Mouse (Mus musculus) bone marrow, adult 2 months (tissue): ENCODE measurements around the gene Clip1.

ENCODE experiments used
- CTCF ChIP-seq: fragments of 200-500 bp; IDR thresholded peaks from 2 replicates; pipeline ENCODE4 v1.5.1; 2011; ENCODE audit warnings: low read length, control low read depth; ENCODE audit not compliant: control insufficient read depth, insufficient read depth
- POLR2A ChIP-seq: fragments of 200-500 bp; IDR thresholded peaks from 2 replicates; pipeline ENCODE4 v1.6.1; 2011; ENCODE audit warnings: low read depth, mild to moderate bottlenecking, control low read depth, low read length, borderline replicate concordance; ENCODE audit not compliant: control insufficient read depth

DNA sequence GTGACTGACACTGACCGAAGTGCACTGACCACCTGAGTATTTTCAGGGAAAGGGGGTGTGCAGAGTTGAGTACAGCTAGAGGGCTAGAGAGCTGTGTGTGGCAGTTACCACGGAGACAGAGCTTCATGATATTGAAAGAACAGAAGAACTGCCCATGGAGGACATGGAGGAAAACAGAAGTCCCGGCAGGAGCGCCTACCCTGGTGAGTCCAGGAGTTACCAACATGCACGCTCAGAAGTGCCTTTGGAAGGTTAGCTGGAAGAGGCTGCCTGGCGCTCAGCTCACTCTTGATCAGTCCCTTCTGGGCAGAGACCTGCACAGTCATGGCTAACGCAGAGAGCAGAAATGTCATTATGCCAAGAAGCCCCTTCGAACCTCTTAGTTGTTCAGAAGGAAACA is 154.4 kb downstream of the Clip1 start:
- TF ChIP-seq POLR2A = no peak
- no peak for TF ChIP-seq CTCF
